Mouse (Mus musculus) neural tube, embryonic 11.5 days (tissue): ENCODE results near the gene Ankrd22. TPM values are rescaled to one million over a fixed set of nuclear protein-coding genes. Genes with fewer than 3 reads are reported as not detected.

ENCODE experiments used
- ATAC-seq: fragments of 200-750 bp; cut with Nextera tagmentation; 2 replicates; pipeline ENCODE4 v1.8.0; 2017; ENCODE audit warnings: moderate number of reproducible peaks, mild to moderate bottlenecking, moderate TSS enrichment, moderate library complexity; ENCODE audit not compliant: insufficient read depth, low FRiP score, low TSS enrichment
- DNase-seq: peaks from one replicate; pipeline ENCODE4 v3.0.0-alpha.2; 2015; ENCODE audit warnings: low spot score
- H3K27ac ChIP-seq: fragments of 300-500 bp; sonication (generic); 2 replicates; pipeline ENCODE4 v1.5.1; 2014; ENCODE audit warnings: low read depth, mild to moderate bottlenecking, low read length
- H3K27me3 ChIP-seq: fragments of 300-500 bp; sonication (generic); 2 replicates; pipeline ENCODE4 v1.6.1; 2014; ENCODE audit warnings: mild to moderate bottlenecking, low read length, mixed read lengths; ENCODE audit not compliant: control insufficient read depth, insufficient read depth
- H3K36me3 ChIP-seq: fragments of 300-500 bp; sonication (generic); 2 replicates; pipeline ENCODE4 v1.6.1; 2014; ENCODE audit warnings: mild to moderate bottlenecking, low read length, moderate library complexity, mixed read lengths; ENCODE audit not compliant: control insufficient read depth, insufficient read depth
- H3K4me1 ChIP-seq: fragments of 300-500 bp; sonication (generic); 2 replicates; pipeline ENCODE4 v1.6.1; 2014; ENCODE audit warnings: low read length, mixed read lengths; ENCODE audit not compliant: control insufficient read depth, insufficient read depth
- H3K4me2 ChIP-seq: fragments of 300-500 bp; sonication (generic); 2 replicates; pipeline ENCODE4 v1.6.1; 2014; ENCODE audit warnings: low read depth, mild to moderate bottlenecking, moderate library complexity
- H3K4me3 ChIP-seq: fragments of 300-500 bp; sonication (generic); 2 replicates; pipeline ENCODE4 v1.5.1; 2014; ENCODE audit warnings: low read depth, low read length
- H3K9ac ChIP-seq: fragments of 300-500 bp; sonication (generic); 2 replicates; pipeline ENCODE4 v1.6.1; 2014; ENCODE audit warnings: mild to moderate bottlenecking, low read length
- H3K9me3 ChIP-seq: fragments of 300-500 bp; sonication (generic); 2 replicates; pipeline ENCODE4 v1.6.1; 2016; ENCODE audit warnings: low read length; ENCODE audit not compliant: control insufficient read depth
- WGBS: fragments of 180-500 bp; shearing (Covaris S2); extraction: QIAGEN DNeasy Blood & Tissue Kit; methylation state at CpG from one replicate; pipeline ENCODE4 v1.1.7; 2014; 5-methylcytosine and 5-hydroxymethylcytosine counted together
- polyA plus RNA-seq: library from polyadenylated mRNA; unstranded; fragments of >200 nt; fragmentation: Nextera tagmentation; extraction: Ambion mirVana; gene quantifications from 2 replicates; pipeline ENCODE4 v1.2.1, GENCODE M21; 2014

The Ankrd22 gene
- polyA plus RNA-seq = 0.13 TPM in 1 of 2 replicates, not detected in the other

- Histone ChIP-seq H3K4me3 (no peak within 1 kb of the TSS), H3K4me1 (no peaks in the 10 kb centered on the region), H3K9ac (no peak within 1 kb of the TSS), H3K36me3 (no peaks in the 10 kb centered on the region), H3K27ac (no peak within 1 kb of the TSS), H3K27me3 (no peaks in the 10 kb centered on the region), H3K9me3 (no peaks in the 10 kb centered on the region), H3K4me2 (no peak within 1 kb of the TSS)
- DNase-seq (no peak), ATAC-seq (no peak)
- 75% methylated on average over 5 of the region's 5 CpGs for WGBS
Measured at GRCm38 (mm10) chr19:34165891-34166290, at the start of gene Ankrd22. Gene Ankrd22, minus strand, starts transcription at chr19:34166053.

GRCm38 (mm10) chr19:34214136-34214535, 48.3 kb upstream of the Ankrd22 start:
- H3K27me3 ChIP-seq = no peaks in the 10 kb centered on the region
- no peak for ATAC-seq
- no peaks in the 10 kb centered on the region for H3K9me3 ChIP-seq
- no peaks in the 10 kb centered on the region for H3K4me1 ChIP-seq
- no peak overlapping the region for H3K27ac ChIP-seq
- H3K4me2 ChIP-seq = no peak overlapping the region
- H3K4me3 ChIP-seq = no peak overlapping the region
- 72% methylated on average over 4 of the region's 4 CpGs for WGBS
- no peaks in the 10 kb centered on the region for H3K36me3 ChIP-seq
- no peak for DNase-seq
- no peak overlapping the region for H3K9ac ChIP-seq

GRCm38 (mm10) chr19:34213251-34213645, 47.4 kb upstream of the Ankrd22 start:
- H3K9me3 ChIP-seq = no peaks in the 10 kb centered on the region
- no peak for DNase-seq
- no peak overlapping the region for H3K4me2 ChIP-seq
- no peaks in the 10 kb centered on the region for H3K36me3 ChIP-seq
- no peak overlapping the region for H3K9ac ChIP-seq
- no peaks in the 10 kb centered on the region for H3K27me3 ChIP-seq
- no peak for ATAC-seq
- no peak overlapping the region for H3K4me3 ChIP-seq
- no peak overlapping the region for H3K27ac ChIP-seq
- no peaks in the 10 kb centered on the region for H3K4me1 ChIP-seq

- no peak overlapping the region for H3K27ac ChIP-seq
- H3K9me3 ChIP-seq = no peaks in the 10 kb centered on the region
- H3K27me3 ChIP-seq = no peaks in the 10 kb centered on the region
- H3K4me2 ChIP-seq = no peak overlapping the region
- H3K4me3 ChIP-seq = no peak overlapping the region
- ATAC-seq (no peak), DNase-seq (no peak)
- H3K9ac ChIP-seq = no peak overlapping the region
- WGBS = 88% methylated on average over 12 of the region's 12 CpGs
- H3K36me3 ChIP-seq = no peaks in the 10 kb centered on the region
- H3K4me1 ChIP-seq = no peaks in the 10 kb centered on the region
Measured at GRCm38 (mm10) chr19:34212489-34213250, 46.8 kb upstream of the Ankrd22 start.

- Histone ChIP-seq H3K27me3 (no peaks in the 10 kb centered on the region), H3K4me3 (no peak overlapping the region), H3K4me1 (no peaks in the 10 kb centered on the region), H3K9ac (no peak overlapping the region), H3K36me3 (no peaks in the 10 kb centered on the region), H3K4me2 (no peak overlapping the region), H3K27ac (no peak overlapping the region), H3K9me3 (no peaks in the 10 kb centered on the region)
- no peak for ATAC-seq
- no peak for DNase-seq
- WGBS = 72% methylated on average over 2 of the region's 2 CpGs
Measured at GRCm38 (mm10) chr19:34210841-34211240, 45.0 kb upstream of the Ankrd22 start.

GRCm38 (mm10) chr19:34209930-34210581, 44.2 kb upstream of the Ankrd22 start:
- H3K27me3 ChIP-seq = no peaks in the 10 kb centered on the region
- H3K36me3 ChIP-seq = no peaks in the 10 kb centered on the region
- H3K4me1 ChIP-seq = no peaks in the 10 kb centered on the region
- H3K9me3 ChIP-seq = no peaks in the 10 kb centered on the region
- 80% methylated on average over 8 of the region's 8 CpGs for WGBS
- H3K4me2 ChIP-seq = no peak overlapping the region
- no peak overlapping the region for H3K4me3 ChIP-seq
- H3K27ac ChIP-seq = no peak overlapping the region
- H3K9ac ChIP-seq = no peak overlapping the region
- ATAC-seq (no peak), DNase-seq (no peak)

- H3K27ac ChIP-seq = no peak overlapping the region
- DNase-seq (no peak), ATAC-seq (no peak)
- H3K4me2 ChIP-seq = no peak overlapping the region
- H3K4me1 ChIP-seq = no peaks in the 10 kb centered on the region
- WGBS = 73% methylated on average over 3 of the region's 3 CpGs
- H3K9me3 ChIP-seq = no peaks in the 10 kb centered on the region
- H3K36me3 ChIP-seq = no peaks in the 10 kb centered on the region
- no peaks in the 10 kb centered on the region for H3K27me3 ChIP-seq
- no peak overlapping the region for H3K9ac ChIP-seq
- H3K4me3 ChIP-seq = no peak overlapping the region
Measured at GRCm38 (mm10) chr19:34209031-34209430, 43.2 kb upstream of the Ankrd22 start.

- no peak for DNase-seq
- Histone ChIP-seq H3K9me3 (no peaks in the 10 kb centered on the region), H3K4me3 (no peak overlapping the region), H3K9ac (no peak overlapping the region), H3K27me3 (no peaks in the 10 kb centered on the region), H3K36me3 (no peaks in the 10 kb centered on the region), H3K4me1 (no peaks in the 10 kb centered on the region), H3K27ac (no peak overlapping the region), H3K4me2 (no peak overlapping the region)
- ATAC-seq = no peak
- WGBS = 92% methylated on average over 8 of the region's 8 CpGs
Measured at GRCm38 (mm10) chr19:34206760-34207440, 41.0 kb upstream of the Ankrd22 start.
